Mouse (Mus musculus) embryonic facial prominence, embryonic 10.5 days (tissue): ENCODE results near the gene Olfr1215. TPM values are rescaled to one million over a fixed set of nuclear protein-coding genes. Genes with fewer than 3 reads are reported as not detected.
"Not testable (repeated sequence)": the region's sequence is repeated elsewhere in the genome, so short reads cannot be mapped to it uniquely, and the experiment has no call there.

Source experiments
- DNase-seq: peaks from one replicate; pipeline ENCODE4 v3.0.0-alpha.2; 2017; ENCODE audit warnings: low spot score
- H3K27ac ChIP-seq: fragments of 300-500 bp; sonication (generic); replicated peaks from 2 replicates; pipeline ENCODE4 v1.5.1; 2016; ENCODE audit warnings: mild to moderate bottlenecking
- H3K27me3 ChIP-seq: fragments of 300-500 bp; sonication (generic); replicated peaks from 2 replicates; pipeline ENCODE4 v1.6.1; 2016; ENCODE audit warnings: low read depth, mild to moderate bottlenecking; ENCODE audit not compliant: poor library complexity, severe bottlenecking
- H3K36me3 ChIP-seq: fragments of 300-500 bp; sonication (generic); replicated peaks from 2 replicates; pipeline ENCODE4 v1.6.1; 2016; ENCODE audit warnings: mild to moderate bottlenecking, moderate library complexity
- H3K4me1 ChIP-seq: fragments of 300-500 bp; sonication (generic); 2 replicates; pipeline ENCODE4 v1.6.1; 2016
- H3K4me3 ChIP-seq: fragments of 300-500 bp; sonication (generic); 2 replicates; pipeline ENCODE4 v1.5.1; 2016; ENCODE audit warnings: mild to moderate bottlenecking, moderate library complexity
- H3K9me3 ChIP-seq: fragments of 300-500 bp; sonication (generic); 2 replicates; pipeline ENCODE4 v1.6.1; 2016; ENCODE audit warnings: mild to moderate bottlenecking
- WGBS: fragments of 180-500 bp; shearing (Covaris S2); methylation state at CpG from one replicate; pipeline ENCODE4 v1.1.7; 2016; 5-methylcytosine and 5-hydroxymethylcytosine counted together
- polyA plus RNA-seq: library from polyadenylated mRNA; unstranded; fragments of >200 nt; fragmentation: Nextera tagmentation; extraction: Ambion mirVana; gene quantifications from 2 replicates; pipeline ENCODE4 v1.2.1, GENCODE M21; 2016

Olfr1215 gene
- polyA plus RNA-seq, result not detected in 2 replicates

GRCm38 (mm10) chr2:89006873-89007272 is at the start of gene Olfr1215:
TSS of gene Olfr1215 (minus strand) at chr2:89006973.
- 76% methylated on average over 2 of the region's 2 CpGs for WGBS

GRCm38 (mm10) chr2:89031965-89032364 is 25.2 kb upstream of the Olfr1215 start, which contains the start of gene Olfr1217:
TSS of gene Olfr1217 (minus strand) at chr2:89032065.
- H3K36me3 ChIP-seq, result no peaks in the 10 kb centered on the region

More at GRCm38 (mm10) chr2:89006873-89007272, at the start of gene Olfr1215:
- H3K27ac ChIP-seq, result no peak within 1 kb of the TSS
- no peak for DNase-seq
- H3K27me3 ChIP-seq, result no peaks in the 10 kb centered on the region
- H3K4me3 ChIP-seq, result no peak within 1 kb of the TSS
- no peaks in the 10 kb centered on the region for H3K4me1 ChIP-seq
- no peaks in the 10 kb centered on the region for H3K36me3 ChIP-seq
- H3K9me3 ChIP-seq, result no peaks in the 10 kb centered on the region

GRCm38 (mm10) chr2:89021436-89021835 is 14.7 kb upstream of the Olfr1215 start:
- H3K36me3 ChIP-seq, H3K9me3 ChIP-seq, DNase-seq, H3K27me3 ChIP-seq, H3K4me1 ChIP-seq, H3K4me3 ChIP-seq, H3K27ac ChIP-seq: not testable (repeated sequence)
- 79% methylated on average over 3 of the region's 3 CpGs for WGBS

More at GRCm38 (mm10) chr2:89031965-89032364, 25.2 kb upstream of the Olfr1215 start, which contains the start of gene Olfr1217:
- no peak for DNase-seq
- Histone ChIP-seq H3K9me3 (no peaks in the 10 kb centered on the region), H3K4me1 (no peaks in the 10 kb centered on the region), H3K27me3 (no peaks in the 10 kb centered on the region), H3K27ac (no peak within 1 kb of the TSS), H3K4me3 (no peak within 1 kb of the TSS)
- WGBS, result 80% methylated on average over 2 of the region's 2 CpGs

- no peak for DNase-seq
- 85% methylated on average over 1 of the region's 1 CpGs for WGBS
Measured at GRCm38 (mm10) chr2:89018240-89018639, 11.5 kb upstream of the Olfr1215 start, which contains the start of gene Olfr1216. TSS of gene Olfr1216 (minus strand) at chr2:89018340.

GRCm38 (mm10) chr2:88992553-88992952 is 14.2 kb downstream of the Olfr1215 start, which contains the start of gene Olfr1214:
TSS of gene Olfr1214 (minus strand) at chr2:88992653.
- 91% methylated on average over 1 of the region's 1 CpGs for WGBS
- H3K27me3 ChIP-seq, result no peaks in the 10 kb centered on the region
- H3K36me3 ChIP-seq, result no peaks in the 10 kb centered on the region
- H3K4me3 ChIP-seq, result no peak within 1 kb of the TSS
- H3K27ac ChIP-seq, result no peak within 1 kb of the TSS
- H3K9me3 ChIP-seq, result no peaks in the 10 kb centered on the region
- no peak for DNase-seq
- H3K4me1 ChIP-seq, result no peaks in the 10 kb centered on the region

More at GRCm38 (mm10) chr2:89018240-89018639, 11.5 kb upstream of the Olfr1215 start, which contains the start of gene Olfr1216:
- Histone ChIP-seq H3K36me3 (no peaks in the 10 kb centered on the region), H3K27me3 (no peaks in the 10 kb centered on the region), H3K27ac (no peak within 1 kb of the TSS), H3K9me3 (no peaks in the 10 kb centered on the region), H3K4me1 (no peaks in the 10 kb centered on the region), H3K4me3 (no peak within 1 kb of the TSS)

GRCm38 (mm10) chr2:88980181-88980580 is 26.6 kb downstream of the Olfr1215 start, which contains the start of gene Gm13762:
TSS of gene Gm13762 (minus strand) at chr2:88980281.
- DNase-seq, result no peak
- Histone ChIP-seq H3K4me3 (no peak within 1 kb of the TSS), H3K4me1 (no peaks in the 10 kb centered on the region), H3K27ac (no peak within 1 kb of the TSS), H3K27me3 (no peaks in the 10 kb centered on the region), H3K36me3 (no peaks in the 10 kb centered on the region), H3K9me3 (no peaks in the 10 kb centered on the region)
- WGBS, result 88% methylated on average over 1 of the region's 1 CpGs

GRCm38 (mm10) chr2:88953669-88954068 is 53.1 kb downstream of the Olfr1215 start, which contains the start of gene Olfr1212:
TSS of gene Olfr1212 (plus strand) at chr2:88953969.
- H3K27me3 ChIP-seq, result no peaks in the 10 kb centered on the region
- H3K4me1 ChIP-seq, result no peaks in the 10 kb centered on the region
- no peaks in the 10 kb centered on the region for H3K9me3 ChIP-seq
- no peak within 1 kb of the TSS for H3K27ac ChIP-seq
- no peak within 1 kb of the TSS for H3K4me3 ChIP-seq
- H3K36me3 ChIP-seq, result no peaks in the 10 kb centered on the region
- no peak for DNase-seq

Other genes with a start within 250 kb of the Olfr1215 start
- not detected in 2 replicates for gene Olfr1199, start 246.5 kb downstream of the Olfr1215 start, polyA plus RNA-seq
- gene Olfr1200, start 236.5 kb downstream of the Olfr1215 start, polyA plus RNA-seq, result not detected in 2 replicates
- not detected in 2 replicates for gene Olfr1201, start 213.9 kb downstream of the Olfr1215 start, polyA plus RNA-seq
- gene Olfr1202, start 192.5 kb downstream of the Olfr1215 start, polyA plus RNA-seq, result 0.04 TPM in 1 of 2 replicates, not detected in the other
- gene Olfr1205, start 177.2 kb downstream of the Olfr1215 start, polyA plus RNA-seq, result not detected in 2 replicates
- gene Olfr1204, start 157.7 kb downstream of the Olfr1215 start, polyA plus RNA-seq, result not detected in 2 replicates
- not detected in 2 replicates for gene Olfr1206, start 143.7 kb downstream of the Olfr1215 start, polyA plus RNA-seq
- not detected in 2 replicates for gene Olfr1208, start 104.7 kb downstream of the Olfr1215 start, polyA plus RNA-seq
- gene Olfr1209, start 91.8 kb downstream of the Olfr1215 start, polyA plus RNA-seq, result not detected in 2 replicates
- gene Olfr1211, start 68.9 kb downstream of the Olfr1215 start, polyA plus RNA-seq, result not detected in 2 replicates
- not detected in 2 replicates for gene Olfr1212, start 53.0 kb downstream of the Olfr1215 start, polyA plus RNA-seq
- gene Gm13762, start 26.7 kb downstream of the Olfr1215 start, polyA plus RNA-seq, result not detected in 2 replicates
- not detected in 2 replicates for gene Olfr1214, start 14.3 kb downstream of the Olfr1215 start, polyA plus RNA-seq
- gene Olfr1216, start 11.4 kb upstream of the Olfr1215 start, polyA plus RNA-seq, result not detected in 2 replicates
- not detected in 2 replicates for gene Olfr1217, start 25.1 kb upstream of the Olfr1215 start, polyA plus RNA-seq
- gene Olfr1218, start 54.2 kb upstream of the Olfr1215 start, polyA plus RNA-seq, result not detected in 2 replicates
- gene Olfr1219, start 76.5 kb upstream of the Olfr1215 start, polyA plus RNA-seq, result not detected in 2 replicates
- not detected in 2 replicates for gene Olfr1220, start 99.9 kb upstream of the Olfr1215 start, polyA plus RNA-seq
- not detected in 2 replicates for gene Olfr1221, start 110.3 kb upstream of the Olfr1215 start, polyA plus RNA-seq
- gene Olfr1222, start 126.1 kb upstream of the Olfr1215 start, polyA plus RNA-seq, result not detected in 2 replicates
- not detected in 2 replicates for gene Olfr1223, start 144.6 kb upstream of the Olfr1215 start, polyA plus RNA-seq
- gene Olfr1224-ps1, start 157.1 kb upstream of the Olfr1215 start, polyA plus RNA-seq, result not detected in 2 replicates
- gene Olfr1225, start 167.7 kb upstream of the Olfr1215 start, polyA plus RNA-seq, result not detected in 2 replicates
- not detected in 2 replicates for gene Olfr1226, start 193.1 kb upstream of the Olfr1215 start, polyA plus RNA-seq
- not detected in 2 replicates for gene Olfr1228, start 247.1 kb upstream of the Olfr1215 start, polyA plus RNA-seq